Mouse (Mus musculus): ENCODE measurements around the gene Slc5a8. TPM values are rescaled to one million over a fixed set of nuclear protein-coding genes. Genes with fewer than 3 reads are reported as not detected.
A peak's percentile ranks its signal among the peaks of the same experiment; 100 is the strongest.

Gene Slc5a8
- polyA plus RNA-seq, 1 experiment from 2014 or later, result 0.38 TPM

- 71% methylated on average over 4 of the region's 4 CpGs for WGBS
- H3K36me3 ChIP-seq (ENCODE audit: control insufficient read depth, insufficient read depth, low read length), result no peaks in the 10 kb centered on the region
- 0 out of 2 replicates have a peak, but pooled peaks have one; percentile 23 for ATAC-seq (replicated peaks; ENCODE audit: low FRiP score, low TSS enrichment, low read depth)
Measured at GRCm38 (mm10) chr10:88950297-88950653, 64.5 kb downstream of the Slc5a8 start.

GRCm38 (mm10) chr10:88960791-88961190 is 75.0 kb downstream of the Slc5a8 start:
- H3K27ac ChIP-seq (ENCODE audit: low read depth), result no peak overlapping the region
- no peak overlapping the region for H3K9ac ChIP-seq (ENCODE audit: low read length)
- H3K9me3 ChIP-seq (ENCODE audit: control insufficient read depth, low read length), result no peaks in the 10 kb centered on the region
- H3K4me3 ChIP-seq (ENCODE audit: low read depth, low read length), result no peak overlapping the region
- H3K4me2 ChIP-seq (ENCODE audit: low read length), result no peak overlapping the region
- no peaks in the 10 kb centered on the region for H3K27me3 ChIP-seq (replicated peaks; ENCODE audit: control insufficient read depth, insufficient read depth, low read length)
- no peaks in the 10 kb centered on the region for H3K4me1 ChIP-seq (replicated peaks; ENCODE audit: control insufficient read depth, insufficient read depth, low read length)
- DNase-seq (ENCODE audit: low spot score) (no peak), ATAC-seq (replicated peaks; ENCODE audit: low FRiP score, low TSS enrichment, low read depth) (no peak)
- whole genome bisulfite sequencing, result 78% methylated on average over 5 of the region's 5 CpGs
- H3K36me3 ChIP-seq (ENCODE audit: control insufficient read depth, insufficient read depth, low read length), result no peaks in the 10 kb centered on the region

More at GRCm38 (mm10) chr10:88950297-88950653, 64.5 kb downstream of the Slc5a8 start:
- Histone ChIP-seq H3K4me1 (replicated peaks; ENCODE audit: control insufficient read depth, insufficient read depth, low read length) (no peaks in the 10 kb centered on the region), H3K27me3 (replicated peaks; ENCODE audit: control insufficient read depth, insufficient read depth, low read length) (no peaks in the 10 kb centered on the region), H3K4me3 (ENCODE audit: low read depth, low read length) (no peak overlapping the region), H3K9ac (ENCODE audit: low read length) (no peak overlapping the region), H3K9me3 (ENCODE audit: control insufficient read depth, low read length) (no peaks in the 10 kb centered on the region), H3K27ac (ENCODE audit: low read depth) (no peak overlapping the region), H3K4me2 (ENCODE audit: low read length) (no peak overlapping the region)
- no peak for DNase-seq (ENCODE audit: low spot score)

GRCm38 (mm10) chr10:88968586-88968985 is 82.8 kb downstream of the Slc5a8 start:
- H3K4me1 ChIP-seq (replicated peaks; ENCODE audit: control insufficient read depth, insufficient read depth, low read length), result no peaks in the 10 kb centered on the region
- no peak overlapping the region for H3K9ac ChIP-seq (ENCODE audit: low read length)
- 89% methylated on average over 5 of the region's 5 CpGs for WGBS
- H3K4me2 ChIP-seq (ENCODE audit: low read length), result no peak overlapping the region
- ATAC-seq (replicated peaks; ENCODE audit: low FRiP score, low TSS enrichment, low read depth) (no peak), DNase-seq (ENCODE audit: low spot score) (no peak)
- no peaks in the 10 kb centered on the region for H3K36me3 ChIP-seq (ENCODE audit: control insufficient read depth, insufficient read depth, low read length)
- no peaks in the 10 kb centered on the region for H3K27me3 ChIP-seq (replicated peaks; ENCODE audit: control insufficient read depth, insufficient read depth, low read length)
- H3K4me3 ChIP-seq (ENCODE audit: low read depth, low read length), result no peak overlapping the region
- no peak overlapping the region for H3K27ac ChIP-seq (ENCODE audit: low read depth)
- H3K9me3 ChIP-seq (ENCODE audit: control insufficient read depth, low read length), result no peaks in the 10 kb centered on the region

DNA sequence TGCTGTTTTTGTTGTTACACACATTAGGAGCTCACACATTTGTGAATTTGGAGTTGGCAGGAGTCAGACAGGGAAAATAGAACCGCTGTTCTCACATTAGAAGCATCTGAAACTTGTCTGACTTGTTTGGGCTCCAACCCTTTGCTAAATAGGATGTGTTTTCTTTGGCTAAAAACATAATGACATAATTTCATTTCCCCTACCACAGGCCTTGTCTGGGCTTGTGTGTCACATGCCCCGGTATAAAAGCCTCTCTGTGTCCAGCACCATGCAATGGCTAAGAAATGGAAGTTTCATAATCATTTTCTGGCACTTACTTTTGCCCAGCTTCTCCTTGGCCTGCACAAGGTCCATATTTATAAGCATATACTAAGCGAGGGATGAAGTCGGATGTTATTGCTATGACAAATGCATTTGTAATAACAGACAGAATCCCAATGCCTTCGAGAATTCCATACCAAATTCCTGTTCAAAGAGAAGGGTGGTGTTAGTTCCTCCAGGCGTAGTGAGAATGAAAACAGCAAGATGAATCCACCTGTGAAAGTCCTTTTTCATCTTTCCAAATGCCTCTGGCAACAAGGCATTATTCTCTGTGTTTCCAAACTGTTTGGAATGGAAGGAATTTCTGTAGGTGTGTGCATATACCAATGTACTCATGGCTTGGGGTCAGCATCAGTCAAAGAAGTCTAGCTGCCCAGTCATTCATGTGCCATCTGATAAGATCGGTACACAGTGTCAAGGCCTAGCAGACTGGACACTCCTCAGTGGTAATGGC is 85.3 kb downstream of the Slc5a8 start:
- WGBS, result 82% methylated on average over 7 of the region's 7 CpGs
- H3K4me1 ChIP-seq (replicated peaks; ENCODE audit: control insufficient read depth, insufficient read depth, low read length), result no peaks in the 10 kb centered on the region
- H3K9me3 ChIP-seq (ENCODE audit: control insufficient read depth, low read length), result no peaks in the 10 kb centered on the region
- no peaks in the 10 kb centered on the region for H3K27me3 ChIP-seq (replicated peaks; ENCODE audit: control insufficient read depth, insufficient read depth, low read length)
- ATAC-seq (replicated peaks; ENCODE audit: low FRiP score, low TSS enrichment, low read depth), result no peak
- no peak for DNase-seq (ENCODE audit: low spot score)
- H3K4me2 ChIP-seq (ENCODE audit: low read length), result no peak overlapping the region
- no peak overlapping the region for H3K9ac ChIP-seq (ENCODE audit: low read length)
- H3K4me3 ChIP-seq (ENCODE audit: low read depth, low read length), result no peak overlapping the region
- H3K36me3 ChIP-seq (ENCODE audit: control insufficient read depth, insufficient read depth, low read length), result no peaks in the 10 kb centered on the region
- H3K27ac ChIP-seq (ENCODE audit: low read depth), result no peak overlapping the region

DNA sequence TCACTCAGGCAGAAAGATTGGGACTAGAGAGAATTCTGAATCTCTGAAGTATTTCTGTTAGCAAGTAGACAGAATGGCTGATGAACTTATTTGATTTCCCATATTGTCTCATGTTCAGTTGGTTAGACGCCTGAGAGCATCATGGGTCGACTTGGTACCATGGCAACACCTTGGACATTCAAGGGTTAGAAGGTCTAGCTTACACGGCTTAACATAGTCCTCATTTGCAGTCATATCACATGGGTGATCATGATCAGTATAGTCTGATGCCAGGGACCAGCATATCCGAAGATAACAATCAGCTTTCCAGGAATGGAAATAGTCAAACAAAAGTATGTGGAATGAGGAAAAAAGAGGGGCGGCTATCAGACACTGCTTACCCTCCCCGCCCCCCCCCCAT is 93.1 kb downstream of the Slc5a8 start:
- no peaks in the 10 kb centered on the region for H3K4me1 ChIP-seq (replicated peaks; ENCODE audit: control insufficient read depth, insufficient read depth, low read length)
- H3K27me3 ChIP-seq (replicated peaks; ENCODE audit: control insufficient read depth, insufficient read depth, low read length), result no peaks in the 10 kb centered on the region
- 82% methylated on average over 6 of the region's 6 CpGs for WGBS
- no peak for ATAC-seq (replicated peaks; ENCODE audit: low FRiP score, low TSS enrichment, low read depth)
- H3K9me3 ChIP-seq (ENCODE audit: control insufficient read depth, low read length), result no peaks in the 10 kb centered on the region
- no peak overlapping the region for H3K9ac ChIP-seq (ENCODE audit: low read length)
- H3K36me3 ChIP-seq (ENCODE audit: control insufficient read depth, insufficient read depth, low read length), result no peaks in the 10 kb centered on the region
- no peak overlapping the region for H3K4me3 ChIP-seq (ENCODE audit: low read depth, low read length)
- no peak overlapping the region for H3K4me2 ChIP-seq (ENCODE audit: low read length)
- no peak overlapping the region for H3K27ac ChIP-seq (ENCODE audit: low read depth)
- DNase-seq (ENCODE audit: low spot score), result no peak

Other genes starting within 250 kb of the Slc5a8 start
- gene Spic, start 201.0 kb upstream of the Slc5a8 start, polyA plus RNA-seq (2014; fragmentation: Nextera tagmentation; extraction: Ambion mirVana), result 0.51 and 0.62 TPM in 2 replicates
- 175 and 181 TPM in 2 replicates for gene Arl1, start 155.1 kb upstream of the Slc5a8 start, polyA plus RNA-seq (2014; fragmentation: Nextera tagmentation; extraction: Ambion mirVana)
- gene Utp20, start 59.2 kb upstream of the Slc5a8 start, polyA plus RNA-seq (2014; fragmentation: Nextera tagmentation; extraction: Ambion mirVana), result 30.5 and 34.9 TPM in 2 replicates